Mouse (Mus musculus) adrenal gland, adult 18-20 months (tissue): ENCODE results near the gene Ap3d1. TPM values are rescaled to one million over a fixed set of nuclear protein-coding genes. Genes with fewer than 3 reads are reported as not detected.

Source experiments
- DNase-seq, 2 experiments: peaks; one replicate each; pipeline ENCODE4 v3.0.0; 2021 to 2022; ENCODE audit warnings: low spot score in 2 of 2
- total RNA-seq, 2 experiments: library from RNA; stranded (reverse); gene quantifications; 1 replicate in 1 of 2; 2 replicates in 1 of 2; pipeline ENCODE4 v1.2.3; 2021

The Ap3d1 gene
- total RNA-seq, 2 experiments from 2014 or later = 97.1 to 104 TPM

- no peak for DNase-seq
Measured at GRCm38 (mm10) chr10:80705033-80705432, 37.0 kb downstream of the Ap3d1 start.

DNA sequence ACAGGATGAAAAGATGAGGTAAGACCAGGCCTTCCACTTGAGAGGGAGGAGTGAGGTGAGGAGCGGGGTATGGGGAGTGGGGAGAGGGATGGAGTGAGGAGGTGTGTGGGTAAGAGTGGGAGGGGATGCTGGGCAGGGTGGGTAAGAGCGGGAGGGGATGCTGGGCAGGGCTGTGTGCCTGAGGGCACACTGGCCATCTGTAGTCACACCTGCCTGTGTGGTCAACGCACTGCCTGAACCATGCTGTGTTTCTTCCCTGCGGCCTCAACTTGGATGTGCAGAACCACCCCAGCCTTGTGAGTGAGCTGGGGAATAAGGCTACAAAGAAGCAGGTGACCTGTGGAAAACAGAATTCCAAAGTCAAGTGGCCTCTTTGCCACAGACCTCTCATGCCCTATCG lies 37.6 kb downstream of the Ap3d1 start:
- DNase-seq = no peak

DNA sequence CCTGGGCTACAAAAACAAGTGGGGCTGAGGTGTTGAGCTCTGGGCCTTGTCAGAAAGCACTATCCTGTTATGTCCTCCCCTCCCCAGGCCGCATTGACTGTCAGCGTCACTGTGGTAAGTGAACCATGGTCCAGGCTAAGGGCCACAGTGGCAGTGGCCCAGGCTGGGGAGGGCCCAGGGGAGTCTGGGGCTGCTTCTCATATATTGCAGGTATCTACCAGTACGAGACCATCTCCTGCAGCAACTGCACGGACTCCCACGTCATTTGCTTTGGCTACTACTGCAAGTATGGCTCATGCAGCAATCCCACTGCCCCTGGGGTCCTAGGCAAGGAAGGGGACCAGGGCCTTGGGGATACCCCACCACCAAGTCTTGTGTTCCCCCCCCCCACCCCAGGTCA lies 38.4 kb downstream of the Ap3d1 start:
- DNase-seq = no peak

DNA sequence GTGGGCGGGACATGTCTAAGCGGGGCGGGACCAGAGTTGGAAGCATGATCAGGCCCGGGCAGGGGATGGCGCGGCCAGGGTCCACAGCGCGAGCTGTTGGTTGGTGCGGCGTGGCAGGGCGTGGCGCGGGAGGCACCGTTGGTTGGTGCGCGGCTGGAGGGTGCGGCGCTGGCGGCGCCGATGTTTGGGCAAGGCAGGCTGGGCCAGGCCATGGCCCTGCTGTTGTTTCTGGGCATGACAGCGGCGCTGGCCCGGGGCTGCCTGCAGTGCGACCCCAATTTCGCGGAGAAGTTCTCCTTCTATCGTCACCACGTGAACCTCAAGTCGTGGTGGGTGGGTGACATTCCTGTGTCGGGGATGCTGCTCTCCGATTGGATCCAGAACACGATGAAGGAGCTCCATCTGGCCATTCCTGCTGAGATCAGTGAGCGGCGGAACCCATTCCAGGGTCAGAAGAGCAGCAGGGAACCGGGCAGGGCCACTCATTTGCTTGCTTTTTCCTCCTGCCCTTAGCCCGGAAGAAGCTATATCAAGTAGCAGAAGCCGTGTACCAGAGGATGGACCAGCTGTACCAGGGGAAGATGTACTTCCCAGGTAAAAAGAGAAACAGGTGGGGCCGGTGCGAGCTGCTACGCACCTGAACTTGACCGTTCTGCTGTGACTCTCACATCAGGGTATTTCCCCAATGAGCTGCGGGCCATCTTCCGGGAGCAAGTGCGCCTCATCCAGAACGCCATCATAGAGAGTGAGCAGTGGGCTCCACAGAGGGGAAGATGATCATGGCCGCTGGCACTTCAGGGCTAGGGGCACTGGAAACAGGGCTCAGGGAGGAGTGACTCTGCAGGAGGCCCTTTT lies 39.3 kb downstream of the Ap3d1 start:
- peak; percentile 89 to 91 for DNase-seq

- DNase-seq = peak; percentile 96 to 98
Measured at GRCm38 (mm10) chr10:80701721-80702535, 40.1 kb downstream of the Ap3d1 start, which contains the start of the genes Mob3a and Izumo4. Gene Mob3a, minus strand, starts transcription at chr10:80701977. Gene Izumo4, plus strand, starts transcription at chr10:80702184.

GRCm38 (mm10) chr10:80700732-80701131 lies 41.3 kb downstream of the Ap3d1 start:
- no peak for DNase-seq

GRCm38 (mm10) chr10:80700038-80700504 lies 42.0 kb downstream of the Ap3d1 start:
- no peak for DNase-seq

GRCm38 (mm10) chr10:80698605-80699004 lies 43.5 kb downstream of the Ap3d1 start:
- DNase-seq = no peak

- no peak for DNase-seq
Measured at GRCm38 (mm10) chr10:80697812-80698211, 44.3 kb downstream of the Ap3d1 start.

DNA sequence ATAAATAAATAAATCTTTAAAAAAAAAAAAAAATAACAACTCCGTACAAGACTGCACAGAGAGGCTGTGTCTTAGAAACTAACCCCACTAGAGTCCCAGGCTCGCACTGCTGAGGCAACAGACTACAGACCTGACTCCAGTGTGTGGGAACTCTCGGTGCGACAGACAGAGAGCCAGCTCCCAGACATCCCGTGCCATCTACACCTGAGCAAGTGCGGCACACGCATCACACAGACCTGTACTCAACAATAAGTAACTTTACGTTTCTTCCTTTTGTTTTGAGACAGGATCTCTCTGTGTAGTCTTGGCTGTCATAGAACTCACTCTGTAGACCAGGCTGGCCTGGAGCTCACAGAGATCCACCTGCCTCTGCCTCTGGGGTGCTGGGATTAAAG lies 44.7 kb downstream of the Ap3d1 start:
- no peak for DNase-seq

GRCm38 (mm10) chr10:80696502-80697392 lies 45.3 kb downstream of the Ap3d1 start:
- DNase-seq = no peak

DNA sequence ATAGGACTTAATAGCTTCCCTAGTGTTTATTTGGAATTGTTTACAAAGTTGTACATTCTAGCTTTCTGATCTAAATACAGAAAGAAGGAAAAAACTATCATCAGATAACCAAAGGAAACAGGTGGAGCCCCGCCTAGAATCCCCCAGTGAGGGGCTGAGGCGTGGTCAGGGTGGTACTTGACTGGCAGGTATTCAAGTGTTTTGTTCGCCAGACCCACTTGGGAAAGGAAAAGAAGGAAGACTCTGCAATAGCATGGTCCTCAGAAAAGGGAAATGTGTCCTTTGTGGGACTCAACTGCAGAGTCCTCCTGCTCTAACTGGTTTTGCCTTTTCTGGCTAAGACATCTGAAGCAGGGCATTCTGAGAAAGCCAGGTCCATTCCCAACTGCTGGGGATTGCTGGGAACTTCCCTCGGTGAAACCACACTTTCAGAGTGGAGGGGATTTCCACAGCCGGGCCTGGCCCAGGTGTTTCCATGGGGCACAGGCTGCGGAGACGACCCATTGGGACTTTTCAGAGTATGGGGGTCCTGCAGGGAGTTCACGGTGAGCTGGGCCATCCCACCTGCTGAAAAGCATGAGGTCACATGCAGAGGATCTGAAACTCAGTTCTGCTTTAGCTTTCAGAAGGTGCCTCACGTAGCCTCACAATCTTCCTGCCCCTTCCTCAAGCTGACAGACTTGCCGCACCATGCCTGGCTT lies 46.1 kb downstream of the Ap3d1 start:
- DNase-seq = no peak

- peak in 1 of 2 experiments; percentile 52 for DNase-seq
Measured at GRCm38 (mm10) chr10:80695186-80695585, 46.9 kb downstream of the Ap3d1 start.

DNA sequence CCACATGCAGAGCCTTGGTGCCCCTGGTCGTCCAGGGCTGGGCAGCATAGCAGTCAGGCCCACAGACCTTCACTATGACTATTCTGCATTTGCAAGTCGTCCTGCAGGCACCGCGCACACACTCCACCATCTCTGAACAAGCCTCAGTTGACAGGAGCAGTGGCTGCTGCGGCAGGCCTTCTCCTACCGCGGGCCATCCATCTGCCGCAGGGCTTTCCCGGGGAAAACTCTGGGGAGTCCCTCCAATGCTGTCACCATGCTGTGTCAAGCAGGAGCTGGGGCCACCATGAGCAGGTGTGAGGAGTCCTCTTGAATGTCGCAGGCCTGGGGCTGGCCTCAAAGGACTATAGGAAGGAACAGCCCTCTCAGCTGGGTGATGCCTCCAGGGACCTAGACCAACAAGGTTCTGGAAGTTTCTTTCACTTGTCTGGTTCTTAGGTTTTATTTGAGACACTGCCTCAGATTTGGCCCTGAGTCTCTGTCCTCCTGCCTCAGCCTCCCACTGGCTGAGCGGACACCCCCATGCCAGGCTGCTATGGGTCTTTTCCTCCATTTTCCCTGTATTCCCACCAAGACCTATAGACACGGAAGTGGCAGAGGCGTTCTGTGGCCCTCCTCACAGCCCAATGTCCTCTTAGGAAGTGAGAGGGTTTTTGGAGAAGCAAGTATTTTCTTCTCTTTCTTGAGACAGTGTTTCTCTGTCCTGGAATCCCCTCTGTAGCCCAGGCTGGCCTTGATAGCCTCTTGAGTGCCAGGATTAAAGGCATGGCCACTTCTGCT lies 47.7 kb downstream of the Ap3d1 start:
- DNase-seq = no peak

DNA sequence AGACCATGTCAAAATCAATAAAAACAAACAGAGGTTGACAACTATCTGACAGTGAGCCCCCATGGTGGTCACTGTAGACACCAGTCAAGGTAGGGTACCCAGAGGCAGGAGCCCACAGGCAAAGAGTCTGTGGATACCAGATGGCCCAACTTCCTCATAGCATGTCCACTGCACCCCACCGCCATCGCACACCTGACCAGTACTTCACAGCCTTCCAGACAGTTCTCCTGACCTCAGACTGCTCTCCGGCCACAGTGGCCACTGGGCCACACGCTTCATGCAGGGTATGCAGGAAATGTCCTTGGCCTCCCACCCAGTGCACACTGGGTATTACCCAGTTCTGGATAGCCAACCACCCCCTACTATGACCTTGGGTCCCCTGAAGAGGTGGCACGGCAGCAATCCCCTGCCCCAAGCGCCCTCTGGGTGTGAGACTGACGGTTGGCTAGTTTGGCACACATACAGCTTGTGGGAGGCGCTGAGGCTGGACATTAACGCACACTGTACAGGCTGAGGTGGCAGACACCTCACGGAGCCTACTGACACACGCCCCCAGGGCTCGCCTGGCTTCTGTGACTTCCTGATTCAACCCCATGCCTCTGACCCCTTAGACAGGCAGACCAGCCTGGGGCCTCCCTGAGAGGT lies 48.5 kb downstream of the Ap3d1 start:
- no peak for DNase-seq

GRCm38 (mm10) chr10:80692249-80693165 lies 49.6 kb downstream of the Ap3d1 start:
- DNase-seq = no peak

DNA sequence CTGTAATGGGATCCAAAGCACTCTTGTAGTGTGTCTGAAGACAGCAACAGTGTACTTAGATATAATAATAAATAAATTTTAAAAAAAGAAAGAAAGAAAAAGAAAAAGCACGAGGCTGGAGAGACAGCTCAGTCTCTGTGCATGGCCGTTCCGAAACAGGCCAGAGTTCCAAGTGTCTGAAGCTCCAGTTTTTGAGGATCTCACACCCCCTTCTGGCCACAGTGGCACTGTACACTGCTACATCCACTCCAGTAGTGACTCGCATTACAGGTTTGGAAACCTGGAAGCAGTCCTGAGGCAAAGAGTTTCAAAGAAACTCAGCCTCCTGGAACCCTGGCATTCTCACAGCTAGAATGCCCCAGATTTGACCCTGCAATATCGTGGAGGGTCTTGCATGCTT lies 54.2 kb downstream of the Ap3d1 start:
- no peak for DNase-seq

- no peak for DNase-seq
Measured at GRCm38 (mm10) chr10:80686617-80687016, 55.4 kb downstream of the Ap3d1 start.
